Mouse (Mus musculus) heart, embryonic 13.5 days (tissue): ENCODE measurements around the gene Pdia5. TPM values are rescaled to one million over a fixed set of nuclear protein-coding genes. Genes with fewer than 3 reads are reported as not detected.

Experiments used
- microRNA-seq: library from miRNA; unstranded; fragments of <30 nt; microRNA quantifications from one replicate; pipeline ENCODE4, GENCODE M21; 2016
- polyA plus RNA-seq: library from polyadenylated mRNA; unstranded; fragments of >200 nt; fragmentation: Nextera tagmentation; extraction: Ambion mirVana; gene quantifications from 2 replicates; pipeline ENCODE4 v1.2.1, GENCODE M21; 2015

The Pdia5 gene
- polyA plus RNA-seq, 1 experiment from 2014 or later: 28.2 TPM

Small RNA genes within 50 kb of the gene (microRNA-seq; reads per million reads assigned to microRNA genes)
- gene Gm25548: not detected

Other genes starting within 250 kb of the Pdia5 start
- 35.3 and 38.3 TPM in 2 replicates for gene Sec22a, start 127.0 kb downstream of the Pdia5 start, polyA plus RNA-seq
- gene Sema5b, start 50.3 kb upstream of the Pdia5 start, polyA plus RNA-seq: 1.1 and 2.0 TPM in 2 replicates